Mouse (Mus musculus): ENCODE data around the gene Itpr2. TPM values are rescaled to one million over a fixed set of nuclear protein-coding genes. Genes with fewer than 3 reads are reported as not detected.

Gene Itpr2
- polyA plus RNA-seq, 1 experiment from 2014 or later = 33.6 TPM

DNA sequence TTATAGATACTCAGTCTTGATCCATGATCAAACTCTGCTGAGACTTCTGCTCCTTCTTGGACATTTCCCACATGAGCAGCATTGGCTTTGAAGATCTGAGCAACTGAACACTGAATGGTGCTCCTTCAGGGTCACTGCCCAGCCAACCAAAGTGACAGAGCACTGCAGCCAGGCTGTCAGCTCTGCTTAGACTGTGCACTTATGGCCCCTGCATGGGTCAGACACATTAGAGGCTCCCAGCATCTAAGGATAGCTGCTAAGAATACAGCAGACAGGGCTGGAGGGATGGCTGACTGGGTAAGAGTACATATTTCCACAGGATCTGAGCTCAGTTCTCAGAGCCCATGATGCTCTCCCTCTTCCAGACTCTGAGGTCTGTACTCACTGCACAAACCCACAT is 201.1 kb downstream of the Itpr2 start:
- Histone ChIP-seq H3K27ac (ENCODE audit: low read depth, low read length) (no peak overlapping the region), H3K27me3 (ENCODE audit: control insufficient read depth, insufficient read depth, low read length) (no peaks in the 10 kb centered on the region), H3K4me2 (no peak overlapping the region), H3K9me3 (replicated peaks; ENCODE audit: control insufficient read depth, low read length) (0 out of 2 replicates have a peak, but pooled peaks cover 2% of the 10 kb centered on the region), H3K9ac (ENCODE audit: low read depth, low read length) (no peak overlapping the region; the same call in 1 of the 2 replicates), H3K4me3 (ENCODE audit: low read depth, low read length) (no peak overlapping the region), H3K36me3 (ENCODE audit: control insufficient read depth, insufficient read depth, low read length) (no peaks in the 10 kb centered on the region), H3K4me1 (ENCODE audit: control insufficient read depth, insufficient read depth, low read length) (no peaks in the 10 kb centered on the region)
- ATAC-seq (replicated peaks; ENCODE audit: insufficient number of reproducible peaks, low FRiP score, low TSS enrichment) = no peak

DNA sequence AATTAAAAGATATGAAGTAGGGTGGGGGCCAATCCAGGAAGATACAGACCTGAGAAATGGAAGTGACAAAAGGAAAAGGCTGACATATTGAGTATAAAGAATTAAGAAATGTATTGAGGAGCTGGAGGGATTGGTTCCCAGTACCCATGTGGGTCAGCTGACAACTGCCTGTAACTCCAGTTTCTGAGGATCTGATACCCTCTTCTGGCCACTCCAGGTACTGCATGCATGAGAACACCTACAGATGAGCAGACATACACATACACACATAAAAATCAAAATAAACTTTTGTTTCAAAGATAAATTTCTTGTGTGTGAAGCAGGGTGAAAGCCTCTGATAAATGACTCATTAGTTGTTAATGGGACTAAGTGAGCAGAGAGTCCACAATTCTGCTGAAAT is 203.3 kb downstream of the Itpr2 start:
- Histone ChIP-seq H3K4me2 (no peak overlapping the region), H3K36me3 (ENCODE audit: control insufficient read depth, insufficient read depth, low read length) (no peaks in the 10 kb centered on the region), H3K4me1 (ENCODE audit: control insufficient read depth, insufficient read depth, low read length) (no peaks in the 10 kb centered on the region), H3K4me3 (ENCODE audit: low read depth, low read length) (no peak overlapping the region), H3K27ac (ENCODE audit: low read depth, low read length) (no peak overlapping the region), H3K9ac (ENCODE audit: low read depth, low read length) (no peak overlapping the region), H3K9me3 (replicated peaks; ENCODE audit: control insufficient read depth, low read length) (0 out of 2 replicates have a peak, but pooled peaks cover 2% of the 10 kb centered on the region), H3K27me3 (ENCODE audit: control insufficient read depth, insufficient read depth, low read length) (no peaks in the 10 kb centered on the region)
- no peak for ATAC-seq (replicated peaks; ENCODE audit: insufficient number of reproducible peaks, low FRiP score, low TSS enrichment)

DNA sequence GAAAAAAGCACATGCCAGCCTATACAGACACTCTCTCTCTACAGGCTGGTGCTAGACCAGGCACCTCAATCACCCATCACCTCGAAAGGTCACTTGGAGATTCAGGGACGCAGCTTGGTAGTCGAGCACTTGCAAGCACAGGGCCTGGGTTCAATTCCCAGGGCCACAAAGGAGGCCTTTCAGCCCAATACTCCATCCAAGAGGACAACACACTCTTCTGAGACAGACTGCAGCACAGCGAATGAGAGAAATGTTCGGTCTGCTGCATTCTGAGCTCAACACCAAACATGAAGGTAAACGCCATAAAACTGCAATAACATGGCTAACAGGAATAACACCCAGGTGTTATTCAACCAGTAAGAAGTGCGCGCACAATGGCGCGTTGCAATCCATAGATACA is 211.0 kb downstream of the Itpr2 start:
- Histone ChIP-seq H3K36me3 (ENCODE audit: control insufficient read depth, insufficient read depth, low read length) (peaks cover 2% of the 10 kb centered on the region), H3K27me3 (ENCODE audit: control insufficient read depth, insufficient read depth, low read length) (no peaks in the 10 kb centered on the region), H3K4me1 (ENCODE audit: control insufficient read depth, insufficient read depth, low read length) (no peaks in the 10 kb centered on the region), H3K4me2 (no peak overlapping the region), H3K27ac (ENCODE audit: low read depth, low read length) (no peak overlapping the region), H3K9me3 (replicated peaks; ENCODE audit: control insufficient read depth, low read length) (peaks cover 5% of the 10 kb centered on the region), H3K9ac (ENCODE audit: low read depth, low read length) (no peak overlapping the region), H3K4me3 (ENCODE audit: low read depth, low read length) (no peak overlapping the region)
- whole genome bisulfite sequencing (ENCODE audit: insufficient replicate concordance) = 87% methylated on average over 10 of the region's 10 CpGs
- ATAC-seq (replicated peaks; ENCODE audit: insufficient number of reproducible peaks, low FRiP score, low TSS enrichment) = no peak

DNA sequence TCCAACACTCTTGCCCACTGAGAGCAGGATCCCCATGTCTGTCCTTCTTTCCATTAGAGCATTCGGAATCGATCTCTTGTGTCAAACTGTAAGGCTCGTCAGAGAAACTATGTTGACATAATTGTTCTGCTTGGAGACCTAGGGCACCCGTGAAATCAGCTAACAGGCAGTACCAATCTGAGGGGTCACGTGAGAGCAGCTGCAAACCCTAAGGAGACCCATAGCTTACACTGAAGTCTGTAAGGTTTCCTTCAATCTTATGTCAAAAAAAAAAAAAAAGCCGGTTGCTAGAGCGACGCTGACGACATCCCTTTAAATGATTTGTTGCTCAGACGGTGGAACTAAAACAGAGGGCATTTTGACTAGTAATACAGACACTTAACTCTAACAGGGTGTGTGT is 212.2 kb downstream of the Itpr2 start:
- 72% methylated on average over 10 of the region's 10 CpGs for WGBS (ENCODE audit: insufficient replicate concordance)
- peaks cover 2% of the 10 kb centered on the region for H3K36me3 ChIP-seq (ENCODE audit: control insufficient read depth, insufficient read depth, low read length)
- H3K27ac ChIP-seq (ENCODE audit: low read depth, low read length) = no peak overlapping the region
- no peak overlapping the region for H3K4me2 ChIP-seq
- no peak overlapping the region for H3K9ac ChIP-seq (ENCODE audit: low read depth, low read length)
- peaks cover 5% of the 10 kb centered on the region for H3K9me3 ChIP-seq (replicated peaks; ENCODE audit: control insufficient read depth, low read length)
- H3K27me3 ChIP-seq (ENCODE audit: control insufficient read depth, insufficient read depth, low read length) = no peaks in the 10 kb centered on the region; the same call in 1 of the 2 replicates
- no peaks in the 10 kb centered on the region for H3K4me1 ChIP-seq (ENCODE audit: control insufficient read depth, insufficient read depth, low read length)
- ATAC-seq (replicated peaks; ENCODE audit: insufficient number of reproducible peaks, low FRiP score, low TSS enrichment) = no peak
- no peak overlapping the region for H3K4me3 ChIP-seq (ENCODE audit: low read depth, low read length)

DNA sequence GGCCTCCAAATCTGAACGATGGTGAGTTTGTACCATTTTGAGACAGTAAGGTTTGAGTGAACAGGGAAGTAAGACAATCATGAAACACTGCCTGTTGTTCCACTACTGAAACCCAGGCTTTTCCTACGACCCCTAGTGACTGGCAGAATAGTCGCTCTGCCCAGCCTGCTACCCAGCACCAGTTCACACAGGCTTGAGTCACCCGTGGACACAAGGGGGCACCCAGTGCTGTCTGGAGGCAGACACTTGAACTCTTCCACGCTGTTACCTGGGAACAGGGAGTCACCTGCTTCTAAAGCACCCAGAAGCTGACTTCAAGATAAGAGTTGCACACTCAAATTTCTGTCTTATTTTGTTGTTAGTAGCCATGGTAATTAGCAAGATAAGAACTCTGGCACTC is 213.8 kb downstream of the Itpr2 start:
- ATAC-seq (replicated peaks; ENCODE audit: insufficient number of reproducible peaks, low FRiP score, low TSS enrichment) = no peak
- Histone ChIP-seq H3K4me2 (no peak overlapping the region), H3K4me3 (ENCODE audit: low read depth, low read length) (no peak overlapping the region), H3K4me1 (ENCODE audit: control insufficient read depth, insufficient read depth, low read length) (0 out of 2 replicates have a peak, but pooled peaks cover 2% of the 10 kb centered on the region), H3K36me3 (ENCODE audit: control insufficient read depth, insufficient read depth, low read length) (peaks cover 2% of the 10 kb centered on the region), H3K27ac (ENCODE audit: low read depth, low read length) (no peak overlapping the region), H3K9ac (ENCODE audit: low read depth, low read length) (no peak overlapping the region), H3K27me3 (ENCODE audit: control insufficient read depth, insufficient read depth, low read length) (no peaks in the 10 kb centered on the region; the same call in 1 of the 2 replicates), H3K9me3 (replicated peaks; ENCODE audit: control insufficient read depth, low read length) (peaks cover 5% of the 10 kb centered on the region)
- WGBS (ENCODE audit: insufficient replicate concordance) = 84% methylated on average over 5 of the region's 5 CpGs

DNA sequence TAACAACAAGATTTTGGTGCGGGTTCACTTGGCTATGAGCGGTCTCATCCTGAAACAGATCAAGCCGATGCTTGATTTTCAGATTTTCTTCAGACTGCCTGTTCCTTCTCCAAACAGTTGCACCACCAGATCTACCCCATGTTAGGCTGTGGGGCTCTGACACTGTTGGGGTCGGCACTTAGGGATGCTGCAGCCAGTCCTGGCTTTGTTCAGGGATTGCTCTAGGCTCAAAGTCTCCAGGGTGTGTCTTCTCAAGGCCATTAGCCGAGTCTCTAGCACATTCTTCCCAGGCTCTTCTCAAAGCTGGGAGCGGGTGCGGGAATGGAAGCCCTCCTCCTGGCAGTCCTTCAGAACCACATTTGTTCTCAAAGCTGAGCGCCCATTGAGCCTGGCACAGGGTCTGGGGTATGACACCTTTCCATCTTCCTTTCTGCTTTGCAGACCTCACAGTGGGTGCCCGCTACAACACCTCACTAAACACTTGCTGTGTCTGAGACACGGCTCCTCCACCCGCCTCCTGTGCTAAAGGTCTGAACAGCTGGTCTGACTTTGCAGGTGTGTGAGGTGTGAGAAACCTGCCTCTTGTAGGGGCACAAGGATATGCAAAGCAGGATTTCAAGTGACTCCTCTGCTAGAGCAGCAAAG is 217.0 kb downstream of the Itpr2 start:
- Histone ChIP-seq H3K27me3 (ENCODE audit: control insufficient read depth, insufficient read depth, low read length) (no peaks in the 10 kb centered on the region; the same call in 1 of the 2 replicates), H3K4me1 (ENCODE audit: control insufficient read depth, insufficient read depth, low read length) (0 out of 2 replicates have a peak, but pooled peaks cover 2% of the 10 kb centered on the region), H3K36me3 (ENCODE audit: control insufficient read depth, insufficient read depth, low read length) (peaks cover 2% of the 10 kb centered on the region), H3K4me3 (ENCODE audit: low read depth, low read length) (no peak overlapping the region), H3K9me3 (replicated peaks; ENCODE audit: control insufficient read depth, low read length) (peaks cover 5% of the 10 kb centered on the region), H3K4me2 (no peak overlapping the region), H3K9ac (ENCODE audit: low read depth, low read length) (no peak overlapping the region), H3K27ac (ENCODE audit: low read depth, low read length) (no peak overlapping the region)
- no peak for ATAC-seq (replicated peaks; ENCODE audit: insufficient number of reproducible peaks, low FRiP score, low TSS enrichment)
- 83% methylated on average over 11 of the region's 11 CpGs for WGBS (ENCODE audit: insufficient replicate concordance)

DNA sequence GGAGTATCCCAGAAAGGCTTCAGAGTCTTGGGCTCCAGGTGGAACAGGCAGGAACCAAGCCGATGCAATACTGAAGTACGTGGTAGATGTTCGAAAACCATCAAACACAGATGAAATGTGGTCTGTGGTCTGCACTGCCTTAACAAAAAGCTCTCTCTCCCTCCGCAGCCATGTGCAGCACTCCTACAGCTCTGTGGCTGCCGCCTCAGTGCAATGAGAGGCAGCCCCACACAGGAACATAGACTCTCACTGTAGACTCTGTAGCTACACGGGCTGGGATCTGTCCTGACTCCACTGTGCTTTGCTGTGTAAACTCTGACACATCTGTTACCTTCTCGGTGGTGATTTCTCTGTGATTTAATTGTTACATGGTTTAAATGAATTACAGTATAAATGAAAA is 218.0 kb downstream of the Itpr2 start:
- Histone ChIP-seq H3K4me2 (no peak overlapping the region), H3K4me1 (ENCODE audit: control insufficient read depth, insufficient read depth, low read length) (0 out of 2 replicates have a peak, but pooled peaks cover 2% of the 10 kb centered on the region), H3K36me3 (ENCODE audit: control insufficient read depth, insufficient read depth, low read length) (peaks cover 2% of the 10 kb centered on the region), H3K27ac (ENCODE audit: low read depth, low read length) (no peak overlapping the region), H3K4me3 (ENCODE audit: low read depth, low read length) (no peak overlapping the region), H3K9me3 (replicated peaks; ENCODE audit: control insufficient read depth, low read length) (peaks cover 5% of the 10 kb centered on the region), H3K9ac (ENCODE audit: low read depth, low read length) (no peak overlapping the region), H3K27me3 (ENCODE audit: control insufficient read depth, insufficient read depth, low read length) (no peaks in the 10 kb centered on the region; the same call in 1 of the 2 replicates)
- no peak for ATAC-seq (replicated peaks; ENCODE audit: insufficient number of reproducible peaks, low FRiP score, low TSS enrichment)
- 73% methylated on average over 7 of the region's 7 CpGs for WGBS (ENCODE audit: insufficient replicate concordance)

DNA sequence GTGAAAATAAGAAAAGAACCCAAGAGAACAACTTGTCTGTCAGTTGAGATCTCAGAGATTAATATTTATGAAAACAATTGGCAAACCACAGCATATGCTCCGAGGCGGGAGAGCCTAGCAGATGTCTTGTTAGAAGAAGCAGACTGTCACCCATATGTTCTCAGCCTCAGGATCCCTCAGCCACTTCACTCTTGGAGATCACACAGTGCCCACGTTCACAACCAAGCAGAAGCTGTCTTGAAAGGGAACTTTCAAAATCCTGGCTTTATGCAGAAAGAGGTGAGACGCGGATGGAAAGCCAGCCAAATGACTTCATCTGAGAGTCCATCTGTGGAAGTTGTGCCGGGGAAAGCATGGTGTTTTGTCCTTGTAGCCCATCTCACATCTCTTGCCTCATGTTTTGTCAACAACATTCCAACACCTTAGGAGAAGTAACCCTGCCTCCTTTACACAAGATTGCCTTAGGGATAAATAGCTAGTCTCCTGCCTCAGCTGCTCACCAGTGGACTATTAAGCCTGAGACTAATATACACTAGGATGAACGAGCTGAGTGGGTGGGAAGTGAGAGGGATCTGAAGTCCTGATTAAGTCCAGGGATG is 219.9 kb downstream of the Itpr2 start:
- Histone ChIP-seq H3K4me1 (ENCODE audit: control insufficient read depth, insufficient read depth, low read length) (0 out of 2 replicates have a peak, but pooled peaks cover 2% of the 10 kb centered on the region), H3K9me3 (replicated peaks; ENCODE audit: control insufficient read depth, low read length) (no peaks in the 10 kb centered on the region), H3K27ac (ENCODE audit: low read depth, low read length) (no peak overlapping the region), H3K9ac (ENCODE audit: low read depth, low read length) (no peak overlapping the region), H3K36me3 (ENCODE audit: control insufficient read depth, insufficient read depth, low read length) (no peaks in the 10 kb centered on the region), H3K4me2 (no peak overlapping the region), H3K27me3 (ENCODE audit: control insufficient read depth, insufficient read depth, low read length) (no peaks in the 10 kb centered on the region; the same call in 1 of the 2 replicates), H3K4me3 (ENCODE audit: low read depth, low read length) (no peak overlapping the region)
- ATAC-seq (replicated peaks; ENCODE audit: insufficient number of reproducible peaks, low FRiP score, low TSS enrichment) = no peak
- 78% methylated on average over 7 of the region's 7 CpGs for WGBS (ENCODE audit: insufficient replicate concordance)

Measured in heart, embryonic 11.5 days (tissue).